Mouse (Mus musculus): Measurements from ENCODE around the gene Jph3. TPM values are rescaled to one million over a fixed set of nuclear protein-coding genes. Genes with fewer than 3 reads are reported as not detected.
A peak's percentile ranks its signal among the peaks of the same experiment; 100 is the strongest.

Gene Jph3
- total and polyA plus RNA-seq, 3 experiments = 0.15 TPM; not detected in 2

- TF ChIP-seq SMC3 (IDR thresholded peaks at IDR 0.05; ENCODE audit: low read depth, low read length) (no peak), GABPA (IDR thresholded peaks at IDR 0.05; ENCODE audit: low read depth, low read length) (no peak), ELF1 (IDR thresholded peaks at IDR 0.05; ENCODE audit: low read depth, low read length) (peak; percentile 70), KAT2A (conservative IDR thresholded peaks at IDR 0.05; ENCODE audit: low read depth, low read length) (peak; percentile 90), MAFK (IDR thresholded peaks at IDR 0.05; ENCODE audit: borderline replicate concordance, low read depth, low read length) (no peak), USF2 (IDR thresholded peaks at IDR 0.05; ENCODE audit: borderline replicate concordance in 1 of 2, insufficient read depth in 1 of 2, low read depth in 1 of 2, low read length in 2 of 2) (no peak), ZMIZ1 (IDR thresholded peaks at IDR 0.05; ENCODE audit: low read depth, low read length) (peak; percentile 32; the same call in 1 of the 2 replicates), SIN3A (IDR thresholded peaks at IDR 0.05; ENCODE audit: low read length) (peak; percentile 96), RAD21 (IDR thresholded peaks at IDR 0.05; ENCODE audit: low read depth, low read length) (no peak), ZKSCAN1 (IDR thresholded peaks at IDR 0.05; ENCODE audit: low read depth, low read length) (no peak), EP300 (IDR thresholded peaks at IDR 0.05; ENCODE audit: low read depth in 1 of 2, low read length in 2 of 2) (no peak; a peak in 1 of 4 replicates)
These were observed 99.8 kb downstream of the Jph3 start, which contains the start of gene Klhdc4 (continued) for GRCm38 (mm10) chr8:121829048-121829776.

GRCm38 (mm10) chr8:121829777-121830362 is 100.4 kb downstream of the Jph3 start:
- Histone ChIP-seq H3K79me2 (ENCODE audit: control insufficient read depth, insufficient read depth, low read length, poor library complexity) (peaks cover 22% of the 10 kb centered on the region), H3K36me3 (ENCODE audit: control insufficient read depth in 1 of 2, insufficient read depth in 2 of 2, low read length in 2 of 2) (0 out of 4 replicates have a peak, but pooled peaks cover 0 to 2% of the 10 kb centered on the region in 2 experiments), H3K27me3 (ENCODE audit: control insufficient read depth in 1 of 2, insufficient read depth in 2 of 2, low read length in 2 of 2) (no peaks in the 10 kb centered on the region), H3K4me3 (ENCODE audit: control insufficient read depth in 1 of 2, insufficient read depth in 1 of 2, low read depth in 2 of 2, low read length in 2 of 2) (peak overlapping the region; percentile 53 to 70), H3K4me1 (ENCODE audit: control insufficient read depth in 1 of 2, insufficient read depth in 2 of 2, low read length in 2 of 2) (peaks cover 4 to 17% of the 10 kb centered on the region in 2 experiments; a peak in 3 of 4 replicates), H3K27ac (ENCODE audit: control insufficient read depth, low read depth, low read length) (peak overlapping the region; percentile 69), H3K9me3 (replicated peaks; ENCODE audit: insufficient read depth, low read length) (no peaks in the 10 kb centered on the region), H3K9ac (ENCODE audit: control insufficient read depth, low read depth, low read length, poor library complexity, severe bottlenecking) (peak overlapping the region; percentile 77)
- TF ChIP-seq POLR2A (IDR thresholded peaks at IDR 0.05; ENCODE audit: control insufficient read depth in 1 of 2, insufficient read depth in 1 of 2, low read depth in 1 of 2, low read length in 2 of 2, poor library complexity in 1 of 2) (no peak), E2F4 (IDR thresholded peaks at IDR 0.05; ENCODE audit: borderline replicate concordance, low read depth, low read length) (0 out of 2 replicates have a peak, but pooled peaks have one; percentile 36), MAZ (IDR thresholded peaks at IDR 0.05; ENCODE audit: low read depth, low read length) (no peak), EP300 (IDR thresholded peaks at IDR 0.05; ENCODE audit: low read depth in 1 of 2, low read length in 2 of 2) (no peak; a peak in 1 of 4 replicates), NELFE (IDR thresholded peaks at IDR 0.05; ENCODE audit: low read depth, low read length) (no peak), ZMIZ1 (IDR thresholded peaks at IDR 0.05; ENCODE audit: low read depth, low read length) (0 out of 2 replicates have a peak, but pooled peaks have one; percentile 13), GATA1 (IDR thresholded peaks at IDR 0.05; ENCODE audit: low read depth, low read length) (0 out of 2 replicates have a peak, but pooled peaks have one; percentile 2), ZNF384 (IDR thresholded peaks at IDR 0.05; ENCODE audit: low read depth, low read length) (peak; percentile 58), NRF1 (IDR thresholded peaks at IDR 0.05; ENCODE audit: insufficient read depth, low read depth, low read length, poor library complexity, severe bottlenecking) (no peak; the same call in 1 of the 2 replicates), SMC3 (IDR thresholded peaks at IDR 0.05; ENCODE audit: low read depth, low read length) (no peak), MYC (IDR thresholded peaks at IDR 0.05; ENCODE audit: low read depth, low read length) (peak; percentile 13; the same call in 1 of the 2 replicates), TBP (IDR thresholded peaks at IDR 0.05; ENCODE audit: low read depth, low read length) (peak; percentile 7; the same call in 1 of the 2 replicates)
- peak; percentile 78 for DNase-seq (ENCODE audit: low read depth, low spot score)
